Mouse (Mus musculus) heart, adult 2 months (tissue): ENCODE results near the gene Rpia.

Source experiments
- CTCF ChIP-seq: fragments of 200-600 bp; IDR thresholded peaks from 2 replicates; pipeline ENCODE4 v1.8.1; 2022; ENCODE audit warnings: antibody characterized with exemption, mild to moderate bottlenecking, moderate library complexity
- EP300 ChIP-seq: fragments of 200-500 bp; IDR thresholded peaks from 2 replicates; pipeline ENCODE4 v1.6.1; 2011; ENCODE audit warnings: low read depth, low read length, control low read depth; ENCODE audit not compliant: insufficient read depth
- POLR2A ChIP-seq: fragments of 200-500 bp; IDR thresholded peaks from 2 replicates; pipeline ENCODE4 v1.6.1; 2011; ENCODE audit warnings: mild to moderate bottlenecking, low read depth, low read length, control low read depth; ENCODE audit not compliant: insufficient read depth

DNA sequence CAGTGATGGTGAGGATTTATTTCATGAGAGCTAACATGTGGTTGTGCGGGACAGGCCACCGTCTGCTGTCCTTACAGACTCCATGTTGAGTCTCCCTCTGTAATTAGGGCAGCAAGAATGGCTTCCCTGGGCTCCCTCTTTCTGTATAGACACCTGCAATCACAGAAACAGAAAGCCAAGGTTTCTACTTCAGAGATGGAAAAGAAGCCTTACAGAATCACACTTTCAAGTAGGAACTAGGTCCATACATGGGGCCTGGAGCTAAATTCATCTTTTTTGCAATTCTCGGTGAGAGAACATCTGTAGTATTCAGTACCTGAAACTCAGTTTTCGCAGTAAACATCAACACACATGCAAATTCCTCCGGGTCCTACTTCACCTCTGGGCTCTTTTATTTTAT, 44.3 kb downstream of the Rpia start:
- no peak for TF ChIP-seq CTCF
- no peak for TF ChIP-seq POLR2A
- TF ChIP-seq EP300 = no peak
